Mouse (Mus musculus) regulatory T cell (primary cell): Measurements from ENCODE around the gene Alkbh4.
"Not testable (repeated sequence)": the region's sequence is repeated elsewhere in the genome, so short reads cannot be mapped to it uniquely, and the experiment has no call there.

Source experiments
- in situ Hi-C: fragments of 300-600 bp; cut with MboI, MseI; formaldehyde crosslinking; loops from one replicate; pipeline ENCODE4 v1.15.1; 2025; ENCODE audit warnings: high pct_unique_total_duplicates

Gene Alkbh4

GRCm38 (mm10) chr5:136135571-136136291 lies at the start of gene Alkbh4, which contains the start of gene Lrwd1:
Gene Alkbh4 (plus strand): TSS chr5:136136146.
Gene Lrwd1 (minus strand): TSS chr5:136136074.
- in situ Hi-C loops = loop anchor here (25.0 kb wide), 1 partner anchor 1152 kb away; the partner anchor contains the start of genes Ache and Ufsp1

GRCm38 (mm10) chr5:136086290-136086689 lies 49.7 kb upstream of the Alkbh4 start:
- in situ Hi-C loops = no loop called here

- in situ Hi-C loops = no loop called here
Observed at GRCm38 (mm10) chr5:136088821-136089575, 46.9 kb upstream of the Alkbh4 start.

GRCm38 (mm10) chr5:136091927-136092326 lies 44.0 kb upstream of the Alkbh4 start:
- in situ Hi-C loops = no loop called here

GRCm38 (mm10) chr5:136094249-136095010 lies 41.5 kb upstream of the Alkbh4 start:
- in situ Hi-C loops = no loop called here

- in situ Hi-C loops = no loop called here
Observed at GRCm38 (mm10) chr5:136095089-136095488, 40.9 kb upstream of the Alkbh4 start.

- in situ Hi-C loops = no loop called here
Observed at GRCm38 (mm10) chr5:136098536-136098935, 37.4 kb upstream of the Alkbh4 start.

- in situ Hi-C loops = loop anchor here (5.0 kb wide), 1 partner anchor 75 kb away; no protein-coding TSS in a partner anchor
Observed at GRCm38 (mm10) chr5:136102099-136102820, 33.7 kb upstream of the Alkbh4 start.

GRCm38 (mm10) chr5:136104511-136104910 lies 31.4 kb upstream of the Alkbh4 start:
- in situ Hi-C loops = loop anchor here (5.0 kb wide), 1 partner anchor 73 kb away; no protein-coding TSS in a partner anchor

GRCm38 (mm10) chr5:136108486-136108885 lies 27.5 kb upstream of the Alkbh4 start:
- in situ Hi-C loops = no loop called here

- in situ Hi-C loops = no loop called here
Observed at GRCm38 (mm10) chr5:136109042-136109441, 26.9 kb upstream of the Alkbh4 start.

- in situ Hi-C loops = not testable (repeated sequence)
Observed at GRCm38 (mm10) chr5:136113546-136113945, 22.4 kb upstream of the Alkbh4 start.

- in situ Hi-C loops = no loop called here
Observed at GRCm38 (mm10) chr5:136115891-136116783, 19.8 kb upstream of the Alkbh4 start, which contains the start of gene Polr2j. Gene Polr2j (plus strand): TSS chr5:136116631.

- in situ Hi-C loops = no loop called here
Observed at GRCm38 (mm10) chr5:136116784-136117112, 19.2 kb upstream of the Alkbh4 start.

- in situ Hi-C loops = no loop called here
Observed at GRCm38 (mm10) chr5:136122165-136122564, 13.8 kb upstream of the Alkbh4 start.

GRCm38 (mm10) chr5:136136292-136136990 lies 495 bp downstream of the Alkbh4 start:
- in situ Hi-C loops = loop anchor here (25.0 kb wide), 1 partner anchor 1151 kb away; the partner anchor contains the start of genes Ache and Ufsp1

GRCm38 (mm10) chr5:136137658-136138274 lies 1.8 kb downstream of the Alkbh4 start:
- in situ Hi-C loops = loop anchor here (25.0 kb wide), 1 partner anchor 1150 kb away; the partner anchor contains the start of genes Ache and Ufsp1

GRCm38 (mm10) chr5:136139393-136139792 lies 3.4 kb downstream of the Alkbh4 start:
- in situ Hi-C loops = loop anchor here (25.0 kb wide), 1 partner anchor 1148 kb away; the partner anchor contains the start of genes Ache and Ufsp1

GRCm38 (mm10) chr5:136140057-136140482 lies 4.1 kb downstream of the Alkbh4 start:
- in situ Hi-C loops = loop anchor here (25.0 kb wide), 1 partner anchor 1147 kb away; the partner anchor contains the start of genes Ache and Ufsp1
